Mouse (Mus musculus): ENCODE measurements at regions not wholly inside any gene's neighbourhood (a gene's known extent, or its start where the extent isn't known, plus 50 kb on each side); places are given as distances from the start of the nearest gene placed in this dataset.
A peak's percentile ranks its signal among the peaks of the same experiment; 100 is the strongest.
"Not testable (repeated sequence)": the region's sequence is repeated elsewhere in the genome, so short reads cannot be mapped to it uniquely, and the experiment has no call there.

GRCm38 (mm10) chr1:117354624-117355023 is 342.3 kb upstream of the Gm28363 start:
- peak; percentile 7 for DNase-seq

GRCm38 (mm10) chr1:117356418-117357194 is 340.3 kb upstream of the Gm28363 start:
- no peak for DNase-seq

GRCm38 (mm10) chr1:117364066-117364465 is 332.9 kb upstream of the Gm28363 start:
- no peak for DNase-seq

DNA sequence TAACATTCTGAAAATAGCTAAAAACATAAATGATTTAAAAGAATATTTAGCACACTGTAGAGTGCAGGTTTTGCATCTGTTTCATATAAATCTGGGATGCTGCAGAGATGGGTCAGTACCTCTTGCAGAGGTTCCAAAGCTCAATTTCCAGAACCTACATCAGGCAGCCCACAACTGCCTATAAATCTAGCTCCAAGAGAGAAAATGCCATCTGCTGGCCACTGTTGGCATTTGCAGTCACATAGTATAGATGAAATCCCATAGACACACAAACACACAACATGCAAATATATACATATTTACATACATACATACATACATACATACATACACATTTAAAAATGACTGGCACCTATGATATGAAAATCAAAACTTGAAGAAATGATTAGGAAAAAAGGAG is 284.6 kb upstream of the Gm28363 start:
- DNase-seq, result peak; percentile 1

- DNase-seq, result no peak
Observed at GRCm38 (mm10) chr1:117457736-117458135, 239.2 kb upstream of the Gm28363 start.

DNA sequence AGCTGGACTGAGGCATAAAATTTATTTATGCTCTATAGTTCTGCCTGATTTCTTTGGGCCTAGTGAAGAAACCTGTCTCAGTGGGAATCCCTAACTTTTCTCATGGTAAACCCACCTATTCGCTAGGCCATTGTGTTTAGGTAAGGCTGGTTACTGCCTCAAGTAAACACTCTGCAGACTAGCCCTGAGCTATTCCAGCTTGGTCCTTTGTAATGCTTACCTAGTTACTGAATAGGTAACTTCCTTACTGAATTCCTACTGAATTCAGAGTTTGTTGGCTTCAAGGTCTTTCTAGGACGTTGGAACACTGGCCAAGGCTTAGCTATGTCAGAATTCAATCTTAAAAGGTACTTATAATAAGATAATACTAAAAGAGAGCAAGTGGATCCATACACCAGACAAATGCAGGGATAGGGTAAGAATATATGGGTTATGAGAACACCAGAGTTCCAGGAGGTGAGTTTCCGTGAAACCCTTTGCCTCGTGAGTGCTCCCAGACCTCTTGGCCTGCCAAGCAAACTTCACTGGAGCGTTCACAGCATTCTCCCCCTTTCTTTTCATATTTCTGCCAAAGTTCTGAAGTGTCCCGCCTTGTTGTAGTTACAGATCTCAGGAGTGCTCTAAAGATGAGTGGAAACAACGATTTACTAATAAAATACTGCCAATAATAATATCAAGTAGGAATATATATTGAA is 238.6 kb upstream of the Gm28363 start:
- not testable (repeated sequence) for DNase-seq

DNA sequence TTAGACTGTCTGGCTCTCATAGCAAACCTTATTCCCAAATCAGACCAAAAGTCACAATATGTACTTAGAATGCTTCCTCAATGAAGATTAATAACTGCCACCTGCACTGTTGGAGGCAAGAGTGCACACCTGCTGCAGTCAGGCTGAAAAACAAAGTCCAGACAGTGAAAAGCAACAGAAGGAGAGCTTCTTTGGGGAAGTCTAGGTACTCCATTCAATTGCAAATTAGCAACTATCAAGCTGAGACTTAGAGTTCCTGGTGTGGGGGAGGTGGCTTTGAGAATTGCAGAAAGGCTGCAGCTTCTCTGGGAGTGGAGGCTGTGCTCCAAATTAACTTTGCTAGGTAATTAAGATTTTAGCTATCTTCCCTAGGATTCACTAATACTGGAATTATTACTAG is 237.8 kb upstream of the Gm28363 start:
- not testable (repeated sequence) for DNase-seq

DNA sequence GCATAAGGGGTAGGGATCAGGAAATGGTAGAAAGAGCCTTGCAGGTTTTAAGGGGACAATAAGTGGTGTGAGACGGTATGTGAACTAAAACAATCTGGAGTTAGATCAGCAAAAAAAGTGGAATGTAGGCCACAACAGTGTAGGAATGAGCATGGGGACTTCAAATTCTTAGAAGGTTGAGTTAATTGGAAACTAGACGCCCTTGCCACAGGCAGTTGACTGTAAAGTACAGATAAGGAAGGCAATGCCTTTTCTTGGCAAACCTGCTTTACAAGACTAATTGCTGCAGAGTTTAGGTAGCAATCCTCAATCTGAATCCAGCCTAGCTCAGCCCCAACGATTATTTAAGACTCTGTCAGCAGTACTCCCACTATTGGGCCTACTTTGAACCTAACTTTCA is 206.8 kb upstream of the Gm28363 start:
- DNase-seq, result no peak

GRCm38 (mm10) chr1:117497003-117497402 is 199.9 kb upstream of the Gm28363 start:
- DNase-seq, result no peak

DNA sequence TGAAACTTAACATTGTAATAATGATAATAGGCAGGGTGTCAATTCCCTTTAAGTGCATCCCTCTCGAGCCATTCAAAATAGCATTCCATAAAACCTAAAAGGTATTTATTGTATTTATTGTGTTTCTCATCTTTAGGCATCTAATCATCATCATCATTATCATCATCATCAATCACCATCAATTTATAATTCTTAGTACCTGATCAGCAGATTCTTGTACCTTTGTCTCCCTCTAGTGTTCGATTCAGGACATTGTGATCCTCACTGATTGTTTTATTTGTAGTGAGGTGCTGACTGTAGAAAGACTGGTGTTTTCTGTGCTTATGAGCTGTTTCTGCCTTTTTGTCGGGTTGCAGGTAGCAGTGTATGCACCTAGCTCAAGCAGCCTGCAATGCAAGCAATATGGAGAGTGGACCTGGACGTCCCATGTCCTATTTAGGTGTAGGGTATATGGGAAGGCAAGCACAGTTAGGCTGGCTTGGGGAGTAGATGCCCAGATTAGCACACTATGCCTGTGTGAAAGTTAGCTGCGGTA is 177.4 kb upstream of the Gm28363 start:
- no peak for DNase-seq

Data from adrenal gland, postnatal 10 days (tissue).